Mouse (Mus musculus) intestine, embryonic 16.5 days (tissue): Measurements from ENCODE around the gene Prop1. TPM values are rescaled to one million over a fixed set of nuclear protein-coding genes. Genes with fewer than 3 reads are reported as not detected.

Experiments used
- ATAC-seq: fragments of 200-750 bp; cut with Nextera tagmentation; 2 replicates; pipeline ENCODE4 v1.8.0; 2017; ENCODE audit warnings: moderate TSS enrichment, moderate library complexity
- H3K27ac ChIP-seq: fragments of 300-500 bp; sonication (generic); 2 replicates; pipeline ENCODE4 v1.5.1; 2014; ENCODE audit warnings: mild to moderate bottlenecking, low read length
- H3K27me3 ChIP-seq: fragments of 300-500 bp; sonication (generic); replicated peaks from 2 replicates; pipeline ENCODE4 v1.6.1; 2014; ENCODE audit warnings: low read length, control low read depth, mixed read lengths; ENCODE audit not compliant: control insufficient read depth, insufficient read depth
- H3K36me3 ChIP-seq: fragments of 300-500 bp; sonication (generic); 2 replicates; pipeline ENCODE4 v1.6.1; 2014; ENCODE audit warnings: low read length, control low read depth; ENCODE audit not compliant: control insufficient read depth, insufficient read depth
- H3K4me1 ChIP-seq: fragments of 300-500 bp; sonication (generic); 2 replicates; pipeline ENCODE4 v1.6.1; 2014; ENCODE audit warnings: low read length, control low read depth, mixed read lengths; ENCODE audit not compliant: control insufficient read depth, insufficient read depth
- H3K4me2 ChIP-seq: fragments of 300-500 bp; sonication (generic); 2 replicates; pipeline ENCODE4 v1.6.1; 2014; ENCODE audit warnings: low read depth, low read length, control low read depth
- H3K4me3 ChIP-seq: fragments of 300-500 bp; sonication (generic); 2 replicates; pipeline ENCODE4 v1.5.1; 2014; ENCODE audit warnings: mild to moderate bottlenecking, low read length
- H3K9ac ChIP-seq: fragments of 300-500 bp; sonication (generic); 2 replicates; pipeline ENCODE4 v1.6.1; 2014; ENCODE audit warnings: low read depth, low read length
- H3K9me3 ChIP-seq: fragments of 300-500 bp; sonication (generic); 2 replicates; pipeline ENCODE4 v1.6.1; 2016; ENCODE audit warnings: low read length, control low read depth; ENCODE audit not compliant: control insufficient read depth
- whole genome bisulfite sequencing: fragments of 180-500 bp; shearing (Covaris S2); extraction: QIAGEN DNeasy Blood & Tissue Kit; methylation state at CpG from one replicate; pipeline ENCODE4 v1.1.7; 2014; 5-methylcytosine and 5-hydroxymethylcytosine counted together
- polyA plus RNA-seq: library from polyadenylated mRNA; unstranded; fragments of >200 nt; fragmentation: Nextera tagmentation; extraction: Ambion mirVana; gene quantifications from 2 replicates; pipeline ENCODE4 v1.2.1, GENCODE M21; 2015

Prop1 gene
- polyA plus RNA-seq, 1 experiment from 2014 or later: not detected

- Histone ChIP-seq H3K4me1 (no peaks in the 10 kb centered on the region), H3K27ac (no peak overlapping the region), H3K9ac (no peak overlapping the region), H3K4me2 (no peak overlapping the region), H3K4me3 (no peak overlapping the region), H3K27me3 (no peaks in the 10 kb centered on the region), H3K9me3 (no peaks in the 10 kb centered on the region), H3K36me3 (no peaks in the 10 kb centered on the region)
- no peak for ATAC-seq
- WGBS: 33% methylated on average over 14 of the region's 14 CpGs
Measured at GRCm38 (mm10) chr11:50939621-50940366, 13.8 kb downstream of the Prop1 start.

- Histone ChIP-seq H3K36me3 (no peaks in the 10 kb centered on the region), H3K27me3 (no peaks in the 10 kb centered on the region), H3K4me3 (no peak overlapping the region), H3K4me1 (no peaks in the 10 kb centered on the region), H3K9me3 (no peaks in the 10 kb centered on the region), H3K27ac (no peak overlapping the region), H3K9ac (no peak overlapping the region), H3K4me2 (no peak overlapping the region)
- WGBS: 80% methylated on average over 8 of the region's 8 CpGs
- no peak for ATAC-seq
Measured at GRCm38 (mm10) chr11:50938435-50938834, 15.1 kb downstream of the Prop1 start.

- Histone ChIP-seq H3K9ac (no peak overlapping the region), H3K4me3 (no peak overlapping the region), H3K4me2 (no peak overlapping the region; the same call in 1 of the 2 replicates), H3K9me3 (no peaks in the 10 kb centered on the region), H3K36me3 (no peaks in the 10 kb centered on the region), H3K27ac (no peak overlapping the region), H3K27me3 (no peaks in the 10 kb centered on the region), H3K4me1 (no peaks in the 10 kb centered on the region)
- peak; percentile 17 for ATAC-seq
- WGBS: 90% methylated on average over 1 of the region's 1 CpGs
Measured at GRCm38 (mm10) chr11:50932040-50932439, 21.5 kb downstream of the Prop1 start.

GRCm38 (mm10) chr11:50931451-50931866 lies 22.1 kb downstream of the Prop1 start, which contains the start of gene Zfp354b:
Gene Zfp354b, minus strand, starts transcription at chr11:50931633.
- no peaks in the 10 kb centered on the region for H3K9me3 ChIP-seq
- H3K36me3 ChIP-seq: no peaks in the 10 kb centered on the region
- peak within 1 kb of the TSS; percentile 46; the same call in 1 of the 2 replicates for H3K27ac ChIP-seq
- no peaks in the 10 kb centered on the region for H3K4me1 ChIP-seq
- H3K4me2 ChIP-seq: peak within 1 kb of the TSS; percentile 98
- peak; percentile 95 for ATAC-seq
- peak within 1 kb of the TSS; percentile 79 for H3K4me3 ChIP-seq
- peak within 1 kb of the TSS; percentile 82 for H3K9ac ChIP-seq
- H3K27me3 ChIP-seq: no peaks in the 10 kb centered on the region
- WGBS: 2% methylated on average over 18 of the region's 18 CpGs

GRCm38 (mm10) chr11:50931021-50931420 lies 22.5 kb downstream of the Prop1 start:
- peak overlapping the region; percentile 46; the same call in 1 of the 2 replicates for H3K27ac ChIP-seq
- H3K9ac ChIP-seq: peak overlapping the region; percentile 82
- peak overlapping the region; percentile 79 for H3K4me3 ChIP-seq
- H3K36me3 ChIP-seq: no peaks in the 10 kb centered on the region
- ATAC-seq: peak; percentile 76
- H3K27me3 ChIP-seq: no peaks in the 10 kb centered on the region
- WGBS: 3% methylated on average over 16 of the region's 16 CpGs
- peak overlapping the region; percentile 98 for H3K4me2 ChIP-seq
- H3K4me1 ChIP-seq: no peaks in the 10 kb centered on the region
- no peaks in the 10 kb centered on the region for H3K9me3 ChIP-seq

GRCm38 (mm10) chr11:50930469-50931014 lies 23.0 kb downstream of the Prop1 start:
- ATAC-seq: no peak
- Histone ChIP-seq H3K4me1 (no peaks in the 10 kb centered on the region), H3K9ac (peak overlapping the region; percentile 82), H3K27ac (no peak overlapping the region), H3K4me2 (peak overlapping the region; percentile 98), H3K9me3 (no peaks in the 10 kb centered on the region), H3K36me3 (no peaks in the 10 kb centered on the region), H3K4me3 (peak overlapping the region; percentile 79), H3K27me3 (no peaks in the 10 kb centered on the region)
- WGBS: 15% methylated on average over 14 of the region's 14 CpGs

- WGBS: under 1% methylated on average over 47 of the region's 47 CpGs
- H3K9ac ChIP-seq: peak within 1 kb of the TSS; percentile 89
- H3K4me1 ChIP-seq: no peaks in the 10 kb centered on the region
- peak within 1 kb of the TSS; percentile 87 for H3K4me3 ChIP-seq
- peak within 1 kb of the TSS; percentile 56 for H3K4me2 ChIP-seq
- H3K36me3 ChIP-seq: peaks cover 7% of the 10 kb centered on the region
- H3K27me3 ChIP-seq: no peaks in the 10 kb centered on the region
- peak; percentile 99 for ATAC-seq
- peak within 1 kb of the TSS; percentile 54; the same call in 1 of the 2 replicates for H3K27ac ChIP-seq
- no peaks in the 10 kb centered on the region for H3K9me3 ChIP-seq
Measured at GRCm38 (mm10) chr11:50915671-50916320, 37.8 kb downstream of the Prop1 start, which contains the start of gene Zfp2. Gene Zfp2, minus strand, starts transcription at chr11:50916165.

- H3K9ac ChIP-seq: no peak overlapping the region
- H3K27me3 ChIP-seq: no peaks in the 10 kb centered on the region
- WGBS: 95% methylated on average over 3 of the region's 3 CpGs
- peaks cover 13% of the 10 kb centered on the region for H3K36me3 ChIP-seq
- no peak overlapping the region for H3K27ac ChIP-seq
- no peak overlapping the region for H3K4me3 ChIP-seq
- no peak for ATAC-seq
- no peaks in the 10 kb centered on the region for H3K4me1 ChIP-seq
- H3K9me3 ChIP-seq: no peaks in the 10 kb centered on the region
- no peak overlapping the region for H3K4me2 ChIP-seq
Measured at GRCm38 (mm10) chr11:50914461-50914860, 39.1 kb downstream of the Prop1 start.

GRCm38 (mm10) chr11:50913301-50913700 lies 40.3 kb downstream of the Prop1 start:
- peaks cover 17% of the 10 kb centered on the region for H3K36me3 ChIP-seq
- H3K27ac ChIP-seq: no peak overlapping the region
- no peaks in the 10 kb centered on the region for H3K27me3 ChIP-seq
- no peak overlapping the region for H3K4me2 ChIP-seq
- H3K4me3 ChIP-seq: no peak overlapping the region
- no peaks in the 10 kb centered on the region for H3K9me3 ChIP-seq
- no peak overlapping the region for H3K9ac ChIP-seq
- ATAC-seq: no peak
- WGBS: 96% methylated on average over 1 of the region's 1 CpGs
- no peaks in the 10 kb centered on the region for H3K4me1 ChIP-seq
